Mouse (Mus musculus): ENCODE data around the gene Hbs1l.
"Not testable (repeated sequence)": the region's sequence is repeated elsewhere in the genome, so short reads cannot be mapped to it uniquely, and the experiment has no call there.

The Hbs1l gene

DNA sequence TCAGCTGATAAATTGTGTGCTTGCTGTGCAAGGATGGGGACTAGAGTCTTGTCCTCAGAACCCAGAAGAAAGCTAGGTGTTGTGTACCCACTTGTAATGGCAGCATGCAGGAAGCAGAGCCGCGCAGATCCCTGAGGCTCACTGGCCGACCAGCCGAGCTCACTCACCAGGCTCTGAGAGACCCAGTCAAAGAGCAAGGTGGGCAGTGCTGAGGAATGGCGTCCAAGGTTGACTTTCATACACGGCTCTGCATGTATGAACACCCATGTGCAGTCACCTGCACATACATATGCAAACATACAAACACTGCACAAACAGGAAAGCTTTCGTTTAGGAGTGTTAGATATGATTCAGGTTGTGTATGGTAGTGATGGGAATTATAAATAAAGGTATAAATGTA lies 69.2 kb downstream of the Hbs1l start:
- DNase-seq: no peak

DNA sequence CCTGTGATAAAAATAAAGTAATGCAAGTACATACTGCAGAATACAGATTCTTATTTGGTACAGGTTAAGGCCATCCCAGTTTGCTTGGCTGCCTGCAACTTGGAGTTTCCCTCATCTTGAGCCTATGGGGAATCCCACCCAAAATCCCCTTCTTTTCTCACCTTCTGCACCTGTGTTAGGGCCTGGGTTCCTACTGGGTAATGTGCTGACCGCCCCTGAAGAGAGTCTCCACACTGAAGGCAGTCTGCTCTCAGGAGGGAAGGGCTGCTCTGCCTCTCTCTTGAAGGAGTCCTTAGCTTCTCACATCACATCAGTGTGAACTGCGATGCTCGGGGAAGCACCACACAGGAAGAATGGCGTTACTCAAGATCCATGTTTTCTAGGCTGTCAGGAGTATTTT lies 70.1 kb downstream of the Hbs1l start:
- DNase-seq: no peak

DNA sequence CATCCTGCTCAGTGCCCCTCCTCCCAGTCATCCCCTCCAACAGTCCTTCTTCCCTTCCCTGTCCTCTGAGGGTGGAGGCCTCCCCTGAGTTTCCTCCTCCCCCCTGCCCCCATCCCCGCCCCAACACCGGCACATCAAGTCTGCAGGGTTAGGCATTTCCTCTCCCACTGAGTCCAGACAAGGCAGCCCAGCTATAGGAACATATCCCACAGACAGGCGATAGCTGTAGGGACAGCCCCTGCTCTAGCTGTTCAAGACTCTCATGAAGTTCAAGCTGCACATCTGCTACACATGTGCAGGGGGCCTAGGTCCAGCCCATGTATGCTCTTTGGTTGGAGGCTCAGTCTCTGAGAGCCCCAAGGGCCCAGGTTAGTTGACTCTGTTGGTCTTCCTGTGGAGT lies 70.7 kb downstream of the Hbs1l start:
- DNase-seq: no peak

DNA sequence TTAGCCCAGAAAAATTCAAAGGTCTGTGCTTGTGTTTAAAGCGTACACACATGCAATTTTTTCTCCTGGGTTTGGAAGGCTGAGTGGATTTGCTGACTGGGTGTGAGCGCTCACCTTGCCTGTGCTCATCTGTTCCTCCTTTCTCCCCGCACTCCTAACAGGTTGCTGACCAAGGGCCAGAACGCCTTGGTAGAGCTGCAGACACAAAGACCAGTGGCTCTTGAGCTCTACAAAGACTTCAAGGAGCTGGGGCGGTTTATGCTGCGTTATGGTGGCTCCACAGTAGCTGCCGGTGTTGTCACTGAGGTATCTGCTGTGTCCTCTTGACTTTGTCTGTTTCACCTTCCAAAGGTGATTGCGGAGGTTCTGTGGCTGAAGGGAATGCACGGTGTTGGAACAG lies 71.7 kb downstream of the Hbs1l start:
- DNase-seq: no peak

DNA sequence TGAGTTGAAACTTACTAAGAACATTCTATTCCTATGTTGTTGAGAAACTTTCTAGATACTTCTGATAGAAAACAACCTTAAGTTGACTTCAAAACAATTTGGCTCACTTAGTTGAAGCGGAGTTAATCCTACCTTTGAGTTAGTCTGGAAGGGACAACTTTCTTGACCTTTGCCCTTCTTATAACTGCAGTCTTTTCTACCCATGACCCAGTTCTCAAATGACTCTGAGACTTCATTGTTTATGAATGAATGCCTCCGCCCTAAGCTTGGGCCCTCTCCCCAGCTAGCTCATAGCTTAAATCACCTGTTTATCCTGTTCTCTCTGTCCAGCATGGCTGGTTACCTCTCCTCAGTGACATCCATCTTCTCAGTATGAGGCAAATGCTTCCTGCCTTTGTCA lies 73.8 kb downstream of the Hbs1l start:
- DNase-seq: no peak

DNA sequence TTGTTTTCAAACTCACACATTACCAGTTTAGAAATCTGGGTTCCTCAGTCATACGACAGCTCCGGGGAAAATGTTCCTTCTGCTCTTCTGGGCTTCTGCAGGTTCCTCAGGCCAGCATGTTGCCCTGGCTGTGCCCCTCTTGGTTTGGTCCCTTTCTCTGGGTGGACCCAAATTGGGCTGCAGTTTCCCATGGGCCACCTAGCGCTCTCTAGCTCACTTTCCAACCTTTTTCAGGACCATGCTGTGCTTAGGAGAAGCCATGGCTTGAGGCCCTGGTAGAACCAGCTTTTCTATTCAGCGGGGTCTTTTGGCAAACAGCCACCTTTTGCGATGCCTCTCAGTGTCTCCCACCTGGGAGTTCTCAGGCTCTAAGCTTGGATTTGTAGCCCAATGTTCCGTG lies 76.5 kb downstream of the Hbs1l start:
- no peak for DNase-seq

DNA sequence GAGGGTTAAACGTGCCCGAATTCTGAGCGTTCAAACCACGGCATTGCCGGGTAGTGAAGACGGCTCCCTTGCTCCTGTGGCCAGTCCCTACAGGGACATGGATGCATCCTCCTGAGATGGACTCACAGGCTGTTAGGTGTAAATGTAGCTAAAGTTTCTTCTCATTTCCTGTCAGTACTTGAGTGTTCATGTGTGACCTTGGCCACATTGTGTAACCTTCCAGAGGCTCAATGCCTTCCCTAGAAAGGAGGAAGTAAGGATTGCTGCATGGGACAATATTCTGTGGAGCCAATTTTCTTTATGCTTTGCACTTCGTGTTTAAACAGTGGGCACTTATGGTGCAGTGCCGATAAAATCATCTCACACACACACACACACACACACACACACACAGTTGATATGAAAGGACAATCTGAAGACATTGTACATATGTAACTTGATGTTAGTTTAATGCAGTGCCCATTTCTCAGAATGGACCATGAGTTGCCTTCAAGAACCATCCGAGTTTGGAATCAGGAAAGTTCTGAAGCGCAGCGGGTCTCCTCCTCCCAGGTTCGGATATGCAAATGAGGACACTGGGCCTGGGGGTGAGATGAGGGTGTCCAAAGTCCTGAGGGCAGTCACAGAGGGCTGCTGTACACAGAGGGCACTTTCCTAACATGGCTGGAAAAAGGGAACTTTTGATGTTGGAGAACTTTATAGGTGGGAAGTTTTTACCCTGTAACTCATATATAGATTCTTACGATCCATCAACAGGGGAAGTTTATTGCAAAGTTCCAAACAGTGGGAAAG lies 81.1 kb downstream of the Hbs1l start, which contains the start of gene Aldh8a1:
Aldh8a1 (plus strand) TSS at position 610 of the 792 bp plus-strand sequence.
- DNase-seq: no peak

DNA sequence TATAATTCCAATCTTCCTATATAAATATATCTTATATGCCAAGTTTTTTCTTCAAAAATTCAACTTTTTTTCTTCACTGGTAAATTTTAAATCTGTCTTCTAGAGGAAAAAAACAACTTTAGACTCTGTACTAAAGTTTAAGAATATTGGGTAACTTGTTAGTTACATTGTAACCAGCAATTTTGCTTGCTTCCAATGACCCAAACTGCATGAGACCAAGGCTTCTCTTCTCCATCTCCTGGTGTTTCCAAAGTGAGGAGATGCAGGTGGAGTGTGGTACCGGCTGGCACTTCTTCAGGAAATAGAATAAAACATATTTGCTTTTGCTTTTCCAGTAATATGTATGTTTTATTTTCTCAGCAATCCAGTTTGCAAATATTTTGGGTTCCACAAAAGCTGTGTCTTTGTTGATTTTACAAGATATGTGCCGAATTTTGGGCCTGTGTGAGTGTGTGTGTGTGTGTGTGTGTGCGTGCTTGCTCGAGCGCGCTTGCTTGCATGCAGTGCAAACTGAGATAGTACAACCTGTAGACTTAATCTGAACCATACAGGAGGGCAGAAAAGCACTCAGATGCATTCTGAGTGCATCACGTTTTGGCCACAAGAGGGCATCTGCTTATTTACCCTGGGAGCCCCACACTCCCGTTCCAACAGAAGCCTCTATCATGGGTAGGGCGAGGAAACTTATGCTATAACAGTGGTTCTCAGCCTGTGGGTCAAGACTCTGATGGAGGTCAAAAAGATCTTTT lies 82.6 kb downstream of the Hbs1l start:
- peak; percentile 43 for DNase-seq

DNA sequence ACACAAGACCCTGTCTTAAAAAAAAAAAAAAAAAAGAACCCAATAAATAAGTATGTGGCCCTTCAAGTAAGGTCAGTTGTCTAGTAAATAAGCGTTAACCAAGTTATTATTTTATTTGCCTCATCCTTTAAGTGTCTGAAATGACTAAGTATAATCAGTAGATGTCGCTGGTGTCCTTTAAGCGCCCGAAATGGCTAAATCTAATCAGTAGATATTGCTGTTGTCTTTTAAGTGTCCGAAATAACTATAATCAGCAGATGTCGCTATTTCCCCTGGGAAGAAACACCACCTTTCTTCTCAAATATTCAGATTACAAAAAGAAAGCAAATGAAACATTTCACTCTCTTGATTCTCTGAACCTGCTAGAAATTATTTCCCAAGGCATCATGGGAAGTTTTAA lies 87.1 kb downstream of the Hbs1l start:
- peak; percentile 54 for DNase-seq

DNA sequence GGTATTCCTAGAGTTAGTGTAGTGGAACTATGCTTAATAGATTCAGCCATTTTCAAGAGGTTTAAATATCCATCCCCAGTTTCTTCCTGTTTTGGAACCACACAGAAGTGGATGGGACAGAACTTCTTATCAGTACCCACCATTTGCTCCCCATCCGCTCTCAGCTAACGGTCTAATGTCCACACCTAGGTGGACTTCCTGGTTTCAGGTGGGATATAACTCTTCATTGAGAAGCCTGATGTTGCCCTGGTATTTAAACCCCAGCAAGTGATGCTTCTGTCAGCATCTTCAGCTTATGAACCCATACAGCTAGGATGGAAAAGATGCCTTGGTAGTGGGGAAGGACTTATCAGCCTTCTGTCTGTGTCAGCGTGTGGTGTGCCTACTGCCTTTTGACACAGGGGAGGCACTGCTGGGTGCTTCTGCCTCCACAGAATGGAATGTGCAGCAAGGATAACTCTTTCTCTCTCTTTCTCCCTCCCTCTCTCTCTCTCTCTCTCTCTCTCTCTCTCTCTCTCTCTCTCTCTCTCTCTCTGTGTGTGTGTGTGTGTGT lies 89.4 kb downstream of the Hbs1l start:
- no peak for DNase-seq

DNA sequence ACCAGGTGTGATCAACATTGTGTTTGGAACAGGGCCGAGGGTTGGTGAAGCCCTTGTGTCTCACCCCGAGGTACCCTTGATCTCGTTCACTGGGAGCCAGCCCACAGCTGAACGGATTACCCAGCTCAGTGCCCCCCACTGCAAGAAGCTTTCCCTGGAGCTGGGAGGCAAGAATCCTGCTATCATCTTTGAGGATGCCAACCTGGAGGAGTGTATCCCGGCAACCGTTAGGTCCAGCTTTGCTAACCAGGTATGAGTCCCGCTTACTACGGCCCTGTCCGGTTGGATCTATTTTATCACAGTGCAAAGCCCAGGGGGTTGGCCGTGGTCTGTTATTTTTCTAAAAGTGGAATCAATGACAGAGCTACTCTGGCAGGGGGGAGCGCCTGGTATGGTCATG lies 93.3 kb downstream of the Hbs1l start:
- DNase-seq: no peak

DNA sequence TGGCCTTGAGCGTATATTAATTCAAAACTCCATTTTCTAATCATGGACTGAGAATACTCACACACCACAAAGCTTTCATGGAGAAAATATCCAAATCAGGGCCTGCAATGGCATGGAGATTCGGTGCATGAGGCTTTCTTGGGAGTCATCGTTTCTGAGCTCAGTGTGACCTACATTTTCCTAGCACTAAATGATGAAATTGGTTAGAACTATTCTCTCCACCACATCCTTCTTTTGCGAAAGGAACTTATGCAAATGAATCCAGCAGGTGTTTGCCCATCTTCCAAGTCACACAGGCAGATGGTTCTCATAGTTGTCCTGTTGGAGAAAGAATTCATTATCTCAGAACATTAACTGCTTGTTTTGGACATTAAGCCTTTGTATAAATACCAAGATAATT lies 94.7 kb downstream of the Hbs1l start:
- DNase-seq: no peak

DNA sequence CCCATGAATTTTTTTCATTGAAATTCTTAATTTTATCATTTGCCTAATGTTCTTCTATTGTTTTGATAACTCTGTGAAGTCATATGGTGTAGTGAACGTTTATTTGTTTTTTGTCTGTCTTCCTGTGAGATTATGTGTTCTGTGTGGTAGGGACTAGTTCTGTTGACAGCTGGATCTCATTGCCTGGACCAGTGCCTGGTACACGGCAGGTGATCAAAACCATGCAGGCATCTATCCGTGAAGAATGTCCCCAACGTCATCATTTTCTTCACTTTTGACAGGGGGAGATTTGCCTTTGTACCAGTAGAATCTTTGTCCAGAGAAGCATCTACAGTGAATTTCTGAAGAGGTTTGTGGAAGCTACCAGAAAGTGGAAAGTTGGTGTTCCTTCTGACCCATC lies 95.5 kb downstream of the Hbs1l start:
- no peak for DNase-seq

DNA sequence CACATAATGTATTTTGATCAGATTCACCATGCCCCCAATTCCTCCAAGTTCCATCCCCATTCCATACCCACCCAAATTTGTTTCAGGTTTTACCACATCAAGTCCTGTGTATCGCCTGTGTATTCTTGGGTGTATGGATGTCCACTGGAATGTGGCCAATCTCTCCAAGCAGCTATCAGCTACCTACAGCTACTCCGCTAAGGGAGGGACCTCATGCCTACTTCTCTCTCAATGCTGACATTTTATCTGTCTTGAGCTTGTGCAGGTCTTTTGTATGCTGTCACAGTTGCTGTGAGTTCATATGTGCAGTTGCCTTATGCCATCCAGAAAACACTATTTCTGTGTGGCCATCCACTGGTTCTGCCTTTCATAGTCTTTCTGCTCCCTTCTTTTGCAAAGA lies 97.6 kb downstream of the Hbs1l start:
- DNase-seq: no peak

DNA sequence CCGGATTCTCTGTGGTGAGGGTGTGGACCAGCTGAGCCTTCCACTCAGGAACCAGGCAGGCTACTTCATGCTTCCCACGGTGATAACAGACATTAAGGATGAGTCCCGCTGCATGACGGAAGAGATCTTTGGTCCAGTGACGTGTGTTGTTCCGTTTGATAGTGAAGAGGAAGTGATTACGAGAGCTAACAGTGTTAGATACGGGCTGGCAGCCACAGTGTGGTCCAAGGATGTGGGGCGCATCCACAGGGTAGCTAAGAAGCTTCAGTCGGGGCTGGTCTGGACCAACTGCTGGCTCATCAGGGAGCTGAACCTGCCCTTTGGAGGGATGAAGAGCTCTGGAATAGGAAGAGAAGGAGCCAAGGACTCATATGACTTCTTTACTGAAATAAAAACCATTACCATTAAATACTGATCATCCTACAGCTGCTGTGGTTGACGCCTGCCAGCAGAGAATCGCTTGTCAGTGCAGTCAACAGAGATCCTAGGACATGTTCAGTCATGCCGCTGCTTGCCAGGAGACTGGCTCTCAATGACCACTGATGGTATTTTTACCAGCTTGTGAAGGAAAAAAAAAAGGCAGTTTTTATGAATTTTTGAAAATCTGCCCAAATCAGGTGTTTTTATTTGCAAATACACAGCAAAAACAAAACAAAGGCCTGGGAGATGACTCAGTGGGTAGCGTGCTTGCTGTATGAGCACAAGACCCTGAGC lies 99.8 kb downstream of the Hbs1l start:
- no peak for DNase-seq

DNA sequence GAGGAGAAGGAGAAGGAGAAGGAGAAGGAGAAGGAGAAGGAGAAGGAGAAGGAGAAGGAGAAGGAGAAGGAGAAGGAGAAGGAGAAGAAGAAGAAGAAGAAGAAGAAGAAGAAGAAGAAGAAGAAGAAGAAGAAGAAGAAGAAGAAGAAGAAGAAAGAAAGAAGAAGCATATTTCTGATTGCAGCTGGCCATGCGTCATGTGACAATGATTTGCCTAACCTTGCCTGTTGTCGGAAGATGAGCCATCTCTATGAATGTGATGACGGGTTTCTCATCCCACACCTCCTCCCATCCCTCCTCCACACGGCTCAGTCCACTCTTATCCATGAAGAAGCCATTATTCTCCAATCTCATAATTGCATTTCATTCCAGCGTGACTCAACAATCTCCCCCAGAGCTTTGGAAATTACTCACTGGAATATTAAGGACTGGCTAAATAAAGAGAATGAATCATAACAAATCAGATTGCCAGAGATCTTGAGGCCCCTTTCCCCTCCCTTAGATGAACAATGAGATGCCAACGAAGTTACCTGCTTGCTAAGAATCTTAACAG lies 103.2 kb downstream of the Hbs1l start:
- not testable (repeated sequence) for DNase-seq

DNA sequence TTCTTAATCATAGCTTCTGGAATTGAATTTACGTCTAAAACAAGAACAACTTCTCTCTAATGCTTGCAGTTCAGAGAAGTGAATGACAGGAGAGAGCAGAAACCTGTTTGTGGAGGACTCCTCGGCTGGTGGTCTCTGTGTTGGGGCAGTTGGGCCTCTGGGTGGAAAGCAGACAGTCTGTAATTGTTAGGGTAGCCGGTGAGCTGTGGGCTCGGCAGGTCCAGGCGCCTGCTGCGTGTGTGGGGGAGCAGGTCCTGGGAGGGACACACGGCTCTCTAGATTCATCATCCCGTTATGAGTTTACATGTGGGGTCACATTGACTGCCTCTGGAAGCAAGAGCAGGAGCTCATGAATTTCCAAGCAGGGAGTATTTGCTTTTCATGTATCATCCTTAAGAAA lies 103.8 kb downstream of the Hbs1l start:
- no peak for DNase-seq

DNA sequence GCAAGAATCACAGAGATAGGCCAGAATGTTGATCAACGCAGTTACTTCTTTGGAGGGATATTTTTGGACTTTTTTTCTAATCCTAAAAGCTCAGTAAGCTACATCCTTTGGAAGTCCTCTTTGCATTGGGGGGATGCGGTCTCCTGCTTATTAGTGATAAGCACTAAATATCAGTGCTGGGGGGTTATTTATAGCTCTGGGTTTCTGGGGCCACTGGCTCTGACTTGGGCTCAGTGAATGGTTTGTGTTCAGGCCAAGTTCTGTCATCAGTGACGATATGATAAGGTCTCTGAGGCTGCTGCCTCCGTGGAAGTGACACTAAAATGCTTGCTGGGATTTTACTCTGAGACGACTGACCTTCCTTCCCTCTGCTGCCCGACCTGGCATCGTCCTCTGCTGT lies 104.3 kb downstream of the Hbs1l start:
- DNase-seq: peak; percentile 39

DNA sequence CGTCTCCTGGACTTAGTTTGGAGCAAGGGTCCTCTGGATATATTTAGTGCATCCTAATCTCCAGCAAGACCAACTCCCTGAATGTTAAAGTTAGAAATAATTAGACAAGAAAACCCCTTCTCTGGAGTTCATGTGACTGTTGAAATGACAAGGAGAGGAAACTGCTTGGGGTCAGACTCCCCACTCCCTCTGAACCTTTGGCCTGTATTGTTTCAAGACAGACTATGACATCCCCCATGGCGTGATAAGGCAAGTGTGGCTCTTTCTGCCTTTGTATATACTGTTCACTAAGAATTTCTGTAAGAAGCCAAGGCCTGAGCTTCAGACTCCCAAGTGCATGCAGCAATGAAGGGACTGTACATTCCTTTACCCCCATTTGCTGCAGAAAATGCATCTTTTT lies 104.7 kb downstream of the Hbs1l start:
- DNase-seq: no peak

DNA sequence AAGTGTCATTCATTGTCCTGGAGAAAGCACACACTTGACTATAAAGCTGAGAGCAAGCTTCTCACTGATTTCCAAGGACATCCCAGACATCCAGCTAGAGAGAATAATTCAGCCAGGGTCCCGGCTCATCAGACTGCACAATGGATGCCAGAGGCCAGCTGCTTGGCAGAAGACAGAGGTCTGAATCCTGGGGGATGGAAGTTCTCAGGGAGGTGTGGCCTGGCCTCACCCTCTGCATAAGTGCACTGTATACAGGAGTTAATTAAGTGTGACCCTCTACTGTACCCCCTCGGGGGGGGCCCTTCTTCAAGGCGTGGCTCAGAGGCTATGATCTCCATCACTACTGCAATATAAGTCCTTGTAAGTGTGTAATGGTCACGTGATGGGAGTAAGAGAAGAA lies 105.5 kb downstream of the Hbs1l start:
- no peak for DNase-seq

DNA sequence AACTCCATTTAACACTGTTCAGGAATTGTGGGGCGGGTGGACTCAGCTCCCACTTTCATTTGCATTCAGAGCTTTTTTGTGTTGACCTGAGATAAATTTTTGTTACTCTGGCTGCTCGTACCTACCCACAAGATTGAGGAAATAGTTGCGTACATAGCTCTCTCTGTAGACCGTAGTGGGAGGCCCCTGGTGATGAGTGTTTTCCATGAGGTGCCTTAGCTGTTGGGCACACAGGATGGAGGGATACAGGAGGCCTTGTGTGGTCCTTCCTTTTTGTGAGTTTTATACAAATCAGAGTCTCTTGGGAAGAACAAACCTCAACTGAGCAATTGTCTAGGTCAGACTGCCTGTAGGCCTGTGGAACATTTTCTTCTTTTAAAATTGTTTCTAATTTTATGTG lies 109.0 kb downstream of the Hbs1l start:
- DNase-seq: no peak

DNA sequence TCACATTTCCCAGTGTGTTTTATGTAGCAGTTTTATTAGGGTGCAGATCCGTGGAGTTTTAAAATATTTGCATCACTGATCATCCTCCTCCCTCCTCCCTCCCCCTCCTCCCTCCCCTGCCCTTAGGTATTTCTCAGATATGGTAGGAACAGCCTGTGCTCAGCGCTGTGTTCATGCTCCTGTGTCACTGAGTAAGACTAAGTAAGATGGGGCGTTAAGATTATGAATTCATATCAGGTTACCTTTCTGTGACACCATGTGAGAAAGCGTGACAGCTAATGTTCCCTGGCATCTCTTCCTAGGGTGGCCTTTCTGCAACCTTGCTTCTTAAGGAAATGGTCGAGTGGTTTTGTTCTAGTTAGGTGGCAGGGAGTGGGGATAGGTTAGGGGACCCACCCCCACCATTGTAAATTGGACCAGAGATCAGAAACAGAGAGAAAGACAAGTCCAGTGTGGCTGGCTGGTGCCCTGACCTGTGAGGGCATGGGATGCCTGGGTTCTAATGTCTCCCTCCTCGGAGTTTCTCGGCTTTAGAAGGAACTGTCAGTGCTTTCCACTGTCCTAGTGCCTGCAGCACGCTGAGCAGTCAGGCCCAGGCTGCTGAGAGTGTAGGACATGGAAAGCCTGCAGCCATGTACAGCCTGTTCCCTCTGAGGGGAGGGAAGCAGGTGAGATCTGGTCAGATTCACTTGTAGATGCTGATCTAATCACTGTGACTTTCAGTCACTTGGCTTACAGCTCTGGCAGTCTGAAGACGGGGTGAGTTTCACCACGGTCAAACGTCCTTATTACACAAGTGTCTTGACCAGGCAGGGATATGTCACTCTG lies 110.1 kb downstream of the Hbs1l start:
- no peak for DNase-seq
